Mouse (Mus musculus): ENCODE measurements around the gene Foxi3.

Foxi3 gene

GRCm38 (mm10) chr6:70956285-70956912 is at the start of gene Foxi3:
TSS of gene Foxi3 (plus strand) at chr6:70956531.
- in situ Hi-C loops (cut with MboI, MseI), result no loop called here

- in situ Hi-C loops (cut with MboI, MseI), result no loop called here
Observed at GRCm38 (mm10) chr6:70909572-70909971, 46.8 kb upstream of the Foxi3 start.

GRCm38 (mm10) chr6:70910285-70910684 is 46.0 kb upstream of the Foxi3 start:
- in situ Hi-C loops (cut with MboI, MseI), result no loop called here

- in situ Hi-C loops (cut with MboI, MseI), result no loop called here
Observed at GRCm38 (mm10) chr6:70911668-70912395, 44.5 kb upstream of the Foxi3 start.

GRCm38 (mm10) chr6:70912396-70912765 is 44.0 kb upstream of the Foxi3 start:
- in situ Hi-C loops (cut with MboI, MseI), result no loop called here

- in situ Hi-C loops (cut with MboI, MseI), result no loop called here
Observed at GRCm38 (mm10) chr6:70918827-70919226, 37.5 kb upstream of the Foxi3 start, which contains the start of gene Tex37. TSS of gene Tex37 (minus strand) at chr6:70918927.

- in situ Hi-C loops (cut with MboI, MseI), result loop anchor here (10.0 kb wide), 1 partner anchor 203 kb away; no protein-coding TSS in a partner anchor
Observed at GRCm38 (mm10) chr6:70921274-70922074, 34.9 kb upstream of the Foxi3 start.

GRCm38 (mm10) chr6:70931801-70932200 is 24.5 kb upstream of the Foxi3 start:
- in situ Hi-C loops (cut with MboI, MseI), result no loop called here

- in situ Hi-C loops (cut with MboI, MseI), result no loop called here
Observed at GRCm38 (mm10) chr6:70953274-70953673, 3.1 kb upstream of the Foxi3 start.

- in situ Hi-C loops (cut with MboI, MseI), result no loop called here
Observed at GRCm38 (mm10) chr6:70954040-70954439, 2.3 kb upstream of the Foxi3 start.

GRCm38 (mm10) chr6:70955291-70955800 is 985 bp upstream of the Foxi3 start:
- in situ Hi-C loops (cut with MboI, MseI), result no loop called here

- in situ Hi-C loops (cut with MboI, MseI), result no loop called here
Observed at GRCm38 (mm10) chr6:70955841-70956240, 490 bp upstream of the Foxi3 start.

GRCm38 (mm10) chr6:70956936-70957335 is 605 bp downstream of the Foxi3 start:
- in situ Hi-C loops (cut with MboI, MseI), result no loop called here

GRCm38 (mm10) chr6:70957341-70957940 is 1.1 kb downstream of the Foxi3 start:
- in situ Hi-C loops (cut with MboI, MseI), result no loop called here

- in situ Hi-C loops (cut with MboI, MseI), result no loop called here
Observed at GRCm38 (mm10) chr6:70964116-70964830, 7.9 kb downstream of the Foxi3 start.

- in situ Hi-C loops (cut with MboI, MseI), result no loop called here
Observed at GRCm38 (mm10) chr6:70965694-70966093, 9.4 kb downstream of the Foxi3 start.

- in situ Hi-C loops (cut with MboI, MseI), result no loop called here
Observed at GRCm38 (mm10) chr6:70967422-70967821, 11.1 kb downstream of the Foxi3 start.

- in situ Hi-C loops (cut with MboI, MseI), result no loop called here
Observed at GRCm38 (mm10) chr6:70968291-70968690, 12.0 kb downstream of the Foxi3 start.

- in situ Hi-C loops (cut with MboI, MseI), result no loop called here
Observed at GRCm38 (mm10) chr6:70973066-70973465, 16.7 kb downstream of the Foxi3 start.

- in situ Hi-C loops (cut with MboI, MseI), result loop anchor here (10.0 kb wide), 1 partner anchor 224 kb away; no protein-coding TSS in a partner anchor
Observed at GRCm38 (mm10) chr6:70981036-70981435, 24.7 kb downstream of the Foxi3 start.

- in situ Hi-C loops (cut with MboI, MseI), result loop anchor here (10.0 kb wide), 1 partner anchor 222 kb away; no protein-coding TSS in a partner anchor
Observed at GRCm38 (mm10) chr6:70982416-70982815, 26.1 kb downstream of the Foxi3 start.

Data from T-helper 2 cell (primary cell).